Comparison of ENCODE assay signal across 26 mouse cellular contexts in genomic region chr8:106608425-106608824, GRCm38 (mm10). TPM values are rescaled to one million over a fixed set of nuclear protein-coding genes. Genes with fewer than 3 reads are reported as not detected.
DNase-seq lines count a peak whose midpoint lies in the region; ATAC-seq and TF ChIP-seq lines count a peak whose summit lies in the region.
"Had no signal": no experiment of that assay in that cellular context is flagged by ENCODE, and none has a peak within 500 bp of the region (broad histone marks: within the 10 kb centered on the region; RNA-seq: fewer than 3 reads in every experiment).

No protein-coding gene starts in this region.

- H3K4me3 ChIP-seq in lung, embryonic 15.5 days, result no peak overlapping the region
- 0 out of 2 replicates have a peak overlapping the region, but pooled peaks have one; percentile 1 for H3K4me3 ChIP-seq in ES-Bruce4 (ENCODE audit: low read depth, low read length)
- H3K4me3 ChIP-seq in stomach, embryonic 14.5 days (ENCODE audit: low read depth, low read length), result no peak overlapping the region
- H3K4me3 ChIP-seq in hindbrain, postnatal 0 days (ENCODE audit: low read length), result no peak overlapping the region
- H3K4me3 ChIP-seq: erythroblast, embryonic 14.5 days; forebrain, embryonic 13.5 days; gastrocnemius, adult 2 months; hindbrain, embryonic 10.5 days; midbrain, embryonic 13.5 days; neural tube, embryonic 12.5 days had no signal

- no peak overlapping the region for H3K9ac ChIP-seq in lung, embryonic 15.5 days
- peak overlapping the region; percentile 59; the same call in 1 of the 2 replicates for H3K9ac ChIP-seq in ES-Bruce4 (ENCODE audit: low read depth, poor library complexity, severe bottlenecking)
- H3K9ac ChIP-seq in stomach, embryonic 14.5 days (replicated peaks; ENCODE audit: low read depth, low read length), result no peak overlapping the region
- H3K9ac ChIP-seq in hindbrain, postnatal 0 days (replicated peaks; ENCODE audit: low read length), result no peak overlapping the region
- H3K9ac ChIP-seq: forebrain, embryonic 13.5 days; liver, postnatal 0 days; midbrain, embryonic 13.5 days; neural tube, embryonic 12.5 days had no signal

- ATAC-seq in lung, embryonic 15.5 days (ENCODE audit: borderline replicate concordance, extremely low read depth, low FRiP score, low TSS enrichment), result no peak
- ATAC-seq in stomach, embryonic 14.5 days (ENCODE audit: insufficient number of reproducible peaks, insufficient read depth, low FRiP score, low read depth), result 0 out of 2 replicates have a peak, but pooled peaks have one; percentile 47
- ATAC-seq in hindbrain, postnatal 0 days, result no peak
- ATAC-seq: forebrain, embryonic 13.5 days; liver, postnatal 0 days; midbrain, embryonic 13.5 days had no signal

- H3K4me2 ChIP-seq in lung, embryonic 15.5 days, result no peak overlapping the region
- no peak overlapping the region for H3K4me2 ChIP-seq in stomach, embryonic 14.5 days (replicated peaks; ENCODE audit: low read depth, low read length)
- no peak overlapping the region for H3K4me2 ChIP-seq in hindbrain, postnatal 0 days (ENCODE audit: low read depth, low read length)
- H3K4me2 ChIP-seq: forebrain, embryonic 13.5 days; heart, embryonic 11.5 days; liver, embryonic 11.5 days; midbrain, embryonic 13.5 days; neural tube, embryonic 12.5 days had no signal

- no peak for DNase-seq in lung, postnatal 10 days
- DNase-seq in gonadal fat pad, adult 2 months (ENCODE audit: low read depth), result peak; percentile 70
- no peak for DNase-seq in adrenal gland, postnatal 36 days
- no peak for DNase-seq in hindbrain, postnatal 0 days (ENCODE audit: low spot score)
- DNase-seq in cerebellum, postnatal 4 days (ENCODE audit: low spot score in 2 of 2), result no peak
- DNase-seq: B cell, adult 2 months; cerebellum, adult 11 months; cerebellum, adult 9-11 months; gastrocnemius, adult 2 months; heart, adult 11 months; kidney, adult 2 months; kidney, postnatal 14 days; liver, postnatal 0 days; retina, postnatal 1 day; right cerebral cortex, postnatal 25 days had no signal

- peak overlapping the region; percentile 73 for H3K27ac ChIP-seq in lung, embryonic 15.5 days
- H3K27ac ChIP-seq in ES-Bruce4 (ENCODE audit: insufficient read depth, low read length), result peak overlapping the region; percentile 88
- no peak overlapping the region for H3K27ac ChIP-seq in stomach, embryonic 14.5 days (ENCODE audit: low read length)
- H3K27ac ChIP-seq in hindbrain, postnatal 0 days, result no peak overlapping the region
- H3K27ac ChIP-seq: forebrain, embryonic 13.5 days; gastrocnemius, adult 2 months; hindbrain, embryonic 10.5 days; midbrain, embryonic 13.5 days; neural tube, embryonic 12.5 days had no signal

- H3K27me3 ChIP-seq in lung, embryonic 15.5 days, result peaks cover 32% of the 10 kb centered on the region
- H3K27me3 ChIP-seq in ES-Bruce4 (ENCODE audit: control insufficient read depth, insufficient read depth, low read length, poor library complexity, severe bottlenecking), result no peaks in the 10 kb centered on the region
- peaks cover 16% of the 10 kb centered on the region for H3K27me3 ChIP-seq in stomach, embryonic 14.5 days (ENCODE audit: control insufficient read depth, insufficient read depth, low read length)
- H3K27me3 ChIP-seq in hindbrain, postnatal 0 days (ENCODE audit: insufficient read depth, low read length), result peaks cover 24% of the 10 kb centered on the region
- H3K27me3 ChIP-seq: CH12.LX had no signal

- TF ChIP-seq EP300 in ES-Bruce4 (IDR thresholded peaks at IDR 0.05; ENCODE audit: insufficient read depth, low read depth, low read length), result no peak

- no peak for TF ChIP-seq POLR2A in ES-Bruce4 (IDR thresholded peaks at IDR 0.05; ENCODE audit: insufficient read depth, low read length)

- 23% methylated on average over 3 of the region's 3 CpGs for WGBS in lung, embryonic 15.5 days
- WGBS in stomach, embryonic 14.5 days, result 25% methylated on average over 3 of the region's 3 CpGs
- 66% methylated on average over 3 of the region's 3 CpGs for WGBS in hindbrain, postnatal 0 days

- H3K4me1 ChIP-seq in lung, embryonic 15.5 days, result peaks cover 49% of the 10 kb centered on the region
- peaks cover 14% of the 10 kb centered on the region for H3K4me1 ChIP-seq in ES-Bruce4 (ENCODE audit: control insufficient read depth, insufficient read depth, low read length)
- H3K4me1 ChIP-seq in stomach, embryonic 14.5 days (ENCODE audit: control insufficient read depth, insufficient read depth, low read length), result peaks cover 11% of the 10 kb centered on the region; the same call in 1 of the 2 replicates
- 0 out of 2 replicates have a peak, but pooled peaks cover 6% of the 10 kb centered on the region for H3K4me1 ChIP-seq in hindbrain, postnatal 0 days (ENCODE audit: insufficient read depth, low read length)

- no peaks in the 10 kb centered on the region for H3K9me3 ChIP-seq in lung, embryonic 15.5 days
- H3K9me3 ChIP-seq in ES-Bruce4 (replicated peaks; ENCODE audit: control insufficient read depth, insufficient read depth, low read length, poor library complexity, severe bottlenecking), result no peaks in the 10 kb centered on the region
- no peaks in the 10 kb centered on the region for H3K9me3 ChIP-seq in stomach, embryonic 14.5 days (ENCODE audit: control insufficient read depth, low read depth, low read length)
- H3K9me3 ChIP-seq in hindbrain, postnatal 0 days (ENCODE audit: low read length), result no peaks in the 10 kb centered on the region
- H3K9me3 ChIP-seq: forebrain, embryonic 13.5 days; hindbrain, embryonic 10.5 days; midbrain, embryonic 13.5 days; neural tube, embryonic 12.5 days had no signal

- no peak for TF ChIP-seq CTCF in ES-Bruce4 (IDR thresholded peaks at IDR 0.05; ENCODE audit: low read depth, low read length)
- TF ChIP-seq CTCF in hindbrain, postnatal 0 days (IDR thresholded peaks at IDR 0.05; ENCODE audit: low read depth), result no peak

- no peaks in the 10 kb centered on the region for H3K36me3 ChIP-seq in lung, embryonic 15.5 days
- peaks cover 8% of the 10 kb centered on the region for H3K36me3 ChIP-seq in ES-Bruce4 (ENCODE audit: control insufficient read depth, insufficient read depth, low read length, poor library complexity, severe bottlenecking)
- H3K36me3 ChIP-seq in stomach, embryonic 14.5 days (ENCODE audit: control insufficient read depth, insufficient read depth, low read length), result no peaks in the 10 kb centered on the region
- no peaks in the 10 kb centered on the region for H3K36me3 ChIP-seq in hindbrain, postnatal 0 days (ENCODE audit: insufficient read depth, low read length)
- H3K36me3 ChIP-seq: hindbrain, embryonic 10.5 days; midbrain, embryonic 13.5 days; neural tube, embryonic 12.5 days had no signal

RNA-seq across cellular contexts. Expression of gene Cdh1, which starts 5.3 kb away (rescaled TPM):
- 106 and 117 TPM in 2 replicates for polyA plus RNA-seq in lung, embryonic 15.5 days (2015; fragmentation: Nextera tagmentation; extraction: Ambion mirVana)
- 347 and 358 TPM in 2 replicates for polyA plus RNA-seq in ES-Bruce4 (2011; ENCODE audit: insufficient read depth, insufficient read length, low read depth, missing spikeins)
- 48.3 and 80.3 TPM in 2 replicates for polyA plus RNA-seq in gonadal fat pad, adult 2 months (2012; rRNA removed)
- 131 and 155 TPM in 2 replicates for polyA plus RNA-seq in stomach, embryonic 14.5 days (2014; fragmentation: Nextera tagmentation; extraction: Ambion mirVana)
- not detected for total RNA-seq in adrenal gland, postnatal 36 days (2021)
- total RNA-seq in hindbrain, postnatal 0 days (2014; rRNA removed), result 5.6 and 6.7 TPM in 2 replicates
- 6.6 and 6.7 TPM in 2 replicates for polyA plus RNA-seq in hindbrain, postnatal 0 days (2015; fragmentation: Nextera tagmentation; extraction: Ambion mirVana)
- polyA plus RNA-seq: erythroblast, embryonic 14.5 days had no signal

RNA-seq across cellular contexts. Expression of gene Gm10073, which starts 35.2 kb away (rescaled TPM):
- polyA plus RNA-seq in lung, embryonic 15.5 days (2015; fragmentation: Nextera tagmentation; extraction: Ambion mirVana), result 8.3 and 9.0 TPM in 2 replicates
- 498 and 566 TPM in 2 replicates for polyA plus RNA-seq in ES-Bruce4 (2011; ENCODE audit: insufficient read depth, insufficient read length, low read depth, missing spikeins)
- polyA plus RNA-seq in gonadal fat pad, adult 2 months (2012; rRNA removed), result 51.3 and 132 TPM in 2 replicates
- polyA plus RNA-seq in stomach, embryonic 14.5 days (2014; fragmentation: Nextera tagmentation; extraction: Ambion mirVana), result 10.0 and 14.0 TPM in 2 replicates
- 100 to 1,000 TPM; 132 to 140 TPM for total RNA-seq in adrenal gland, postnatal 36 days (2021)
- 59.5 and 82.5 TPM in 2 replicates for total RNA-seq in hindbrain, postnatal 0 days (2014; rRNA removed)
- 4.2 and 6.1 TPM in 2 replicates for polyA plus RNA-seq in hindbrain, postnatal 0 days (2015; fragmentation: Nextera tagmentation; extraction: Ambion mirVana)

Comparison
In these comparisons a context has a peak if more than half of its experiments do, and no peak if none do; other contexts are left out.
1. H3K27ac ChIP-seq: peak in lung, embryonic 15.5 days (single experiment) and ES-Bruce4 (single experiment); none in stomach, embryonic 14.5 days (single experiment) and hindbrain, postnatal 0 days (single experiment).